Mouse (Mus musculus) hindbrain, embryonic 11.5 days (tissue): ENCODE measurements around the gene Hoxb3. TPM values are rescaled to one million over a fixed set of nuclear protein-coding genes. Genes with fewer than 3 reads are reported as not detected.
A peak's percentile ranks its signal among the peaks of the same experiment; 100 is the strongest.

Experiments used
- ATAC-seq: fragments of 200-750 bp; cut with Nextera tagmentation; 2 replicates; pipeline ENCODE4 v1.8.0; 2017; ENCODE audit warnings: mild to moderate bottlenecking, moderate TSS enrichment, moderate library complexity; ENCODE audit not compliant: low FRiP score
- DNase-seq: peaks from one replicate; pipeline ENCODE4 v3.0.0-alpha.2; 2015; ENCODE audit warnings: low spot score
- H3K27ac ChIP-seq: fragments of 300-500 bp; sonication (generic); 2 replicates; pipeline ENCODE4 v1.5.1; 2014; ENCODE audit warnings: mild to moderate bottlenecking, low read depth, low read length
- H3K27me3 ChIP-seq: fragments of 300-500 bp; sonication (generic); 2 replicates; pipeline ENCODE4 v1.6.1; 2014; ENCODE audit warnings: mild to moderate bottlenecking, low read length, moderate library complexity, mixed read lengths; ENCODE audit not compliant: control insufficient read depth, insufficient read depth
- H3K36me3 ChIP-seq: fragments of 300-500 bp; sonication (generic); 2 replicates; pipeline ENCODE4 v1.6.1; 2014; ENCODE audit warnings: mild to moderate bottlenecking, low read length, moderate library complexity, mixed read lengths; ENCODE audit not compliant: control insufficient read depth, insufficient read depth
- H3K4me1 ChIP-seq: fragments of 300-500 bp; sonication (generic); replicated peaks from 2 replicates; pipeline ENCODE4 v1.6.1; 2014; ENCODE audit warnings: low read length, mixed read lengths; ENCODE audit not compliant: control insufficient read depth, insufficient read depth
- H3K4me2 ChIP-seq: fragments of 300-500 bp; sonication (generic); replicated peaks from 2 replicates; pipeline ENCODE4 v1.6.1; 2014; ENCODE audit warnings: mild to moderate bottlenecking, low read depth, low read length
- H3K4me3 ChIP-seq: fragments of 300-500 bp; sonication (generic); 2 replicates; pipeline ENCODE4 v1.5.1; 2014; ENCODE audit warnings: low read depth, low read length
- H3K9ac ChIP-seq: fragments of 300-500 bp; sonication (generic); 2 replicates; pipeline ENCODE4 v1.6.1; 2014; ENCODE audit warnings: low read depth, low read length
- H3K9me3 ChIP-seq: fragments of 300-500 bp; sonication (generic); 2 replicates; pipeline ENCODE4 v1.6.1; 2016; ENCODE audit warnings: low read length; ENCODE audit not compliant: control insufficient read depth
- WGBS: fragments of 180-500 bp; shearing (Covaris S2); extraction: QIAGEN DNeasy Blood & Tissue Kit; methylation state at CpG from one replicate; pipeline ENCODE4 v1.1.7; 2014; 5-methylcytosine and 5-hydroxymethylcytosine counted together
- polyA plus RNA-seq: library from polyadenylated mRNA; unstranded; fragments of >200 nt; fragmentation: Nextera tagmentation; extraction: Ambion mirVana; gene quantifications from 2 replicates; pipeline ENCODE4 v1.2.1, GENCODE M21; 2014

Gene Hoxb3
- polyA plus RNA-seq, 1 experiment from 2014 or later = 13.1 TPM

GRCm38 (mm10) chr11:96354376-96354775, 31.2 kb downstream of the Hoxb3 start:
- H3K36me3 ChIP-seq = no peaks in the 10 kb centered on the region
- peaks cover 48% of the 10 kb centered on the region for H3K27me3 ChIP-seq
- under 1% methylated on average over 25 of the region's 25 CpGs for WGBS
- H3K27ac ChIP-seq = peak overlapping the region; percentile 98
- H3K4me1 ChIP-seq = peaks cover 5% of the 10 kb centered on the region; the same call in 1 of the 2 replicates
- peak; percentile 83 for DNase-seq
- no peaks in the 10 kb centered on the region for H3K9me3 ChIP-seq
- no peak for ATAC-seq
- H3K4me2 ChIP-seq = peak overlapping the region; percentile 63
- H3K9ac ChIP-seq = peak overlapping the region; percentile 98
- peak overlapping the region; percentile 72 for H3K4me3 ChIP-seq

- no peak for DNase-seq
- H3K36me3 ChIP-seq = no peaks in the 10 kb centered on the region
- H3K4me3 ChIP-seq = peak overlapping the region; percentile 72
- H3K9me3 ChIP-seq = no peaks in the 10 kb centered on the region
- ATAC-seq = no peak
- 3% methylated on average over 9 of the region's 9 CpGs for WGBS
- H3K27me3 ChIP-seq = peaks cover 45% of the 10 kb centered on the region
- peak overlapping the region; percentile 98 for H3K9ac ChIP-seq
- H3K27ac ChIP-seq = peak overlapping the region; percentile 98
- peaks cover 5% of the 10 kb centered on the region; the same call in 1 of the 2 replicates for H3K4me1 ChIP-seq
- H3K4me2 ChIP-seq = peak overlapping the region; percentile 63
These were observed 31.7 kb downstream of the Hoxb3 start for GRCm38 (mm10) chr11:96354801-96355311.

- peaks cover 55% of the 10 kb centered on the region for H3K27me3 ChIP-seq
- ATAC-seq (no peak), DNase-seq (no peak)
- no peaks in the 10 kb centered on the region for H3K9me3 ChIP-seq
- no peak overlapping the region for H3K27ac ChIP-seq
- no peak overlapping the region for H3K4me2 ChIP-seq
- WGBS = 2% methylated on average over 5 of the region's 5 CpGs
- H3K9ac ChIP-seq = no peak overlapping the region
- H3K36me3 ChIP-seq = no peaks in the 10 kb centered on the region
- no peak overlapping the region for H3K4me3 ChIP-seq
- H3K4me1 ChIP-seq = peaks cover 10% of the 10 kb centered on the region
These were observed 40.7 kb downstream of the Hoxb3 start for GRCm38 (mm10) chr11:96363807-96364206.

GRCm38 (mm10) chr11:96365441-96366091, 42.4 kb downstream of the Hoxb3 start, which contains the start of gene Hoxb1:
Gene Hoxb1, plus strand, starts transcription at chr11:96365752.
- Histone ChIP-seq H3K4me3 (peak within 1 kb of the TSS; percentile 33), H3K27ac (no peak within 1 kb of the TSS), H3K4me2 (peak within 1 kb of the TSS; percentile 40), H3K4me1 (peaks cover 10% of the 10 kb centered on the region), H3K36me3 (no peaks in the 10 kb centered on the region), H3K27me3 (peaks cover 69% of the 10 kb centered on the region), H3K9me3 (no peaks in the 10 kb centered on the region), H3K9ac (peak within 1 kb of the TSS; percentile 40; the same call in 1 of the 2 replicates)
- peak; percentile 65 for DNase-seq
- peak; percentile 69 for ATAC-seq
- 1% methylated on average over 26 of the region's 26 CpGs for WGBS

GRCm38 (mm10) chr11:96366092-96367041, 43.2 kb downstream of the Hoxb3 start:
- WGBS = under 1% methylated on average over 47 of the region's 47 CpGs
- Histone ChIP-seq H3K4me1 (peaks cover 10% of the 10 kb centered on the region), H3K36me3 (no peaks in the 10 kb centered on the region), H3K27ac (no peak overlapping the region), H3K9ac (peak overlapping the region; percentile 40; the same call in 1 of the 2 replicates), H3K4me3 (peak overlapping the region; percentile 33), H3K9me3 (no peaks in the 10 kb centered on the region), H3K4me2 (peak overlapping the region; percentile 40), H3K27me3 (peaks cover 75% of the 10 kb centered on the region)
- ATAC-seq (0 out of 2 replicates have a peak, but pooled peaks have one; percentile 30), DNase-seq (peak; percentile 51)

GRCm38 (mm10) chr11:96367141-96367540, 44.0 kb downstream of the Hoxb3 start:
- 17% methylated on average over 6 of the region's 6 CpGs for WGBS
- ATAC-seq (no peak), DNase-seq (peak; percentile 34)
- peaks cover 10% of the 10 kb centered on the region for H3K4me1 ChIP-seq
- no peaks in the 10 kb centered on the region for H3K36me3 ChIP-seq
- H3K9ac ChIP-seq = no peak overlapping the region
- no peak overlapping the region for H3K27ac ChIP-seq
- peaks cover 77% of the 10 kb centered on the region for H3K27me3 ChIP-seq
- no peaks in the 10 kb centered on the region for H3K9me3 ChIP-seq
- H3K4me3 ChIP-seq = peak overlapping the region; percentile 33
- H3K4me2 ChIP-seq = peak overlapping the region; percentile 40

GRCm38 (mm10) chr11:96368686-96369085, 45.6 kb downstream of the Hoxb3 start:
- Histone ChIP-seq H3K27ac (no peak overlapping the region), H3K27me3 (peaks cover 78% of the 10 kb centered on the region), H3K4me2 (no peak overlapping the region), H3K4me1 (peaks cover 10% of the 10 kb centered on the region), H3K9ac (no peak overlapping the region), H3K9me3 (no peaks in the 10 kb centered on the region), H3K36me3 (no peaks in the 10 kb centered on the region), H3K4me3 (no peak overlapping the region)
- 8% methylated on average over 5 of the region's 5 CpGs for WGBS
- no peak for DNase-seq
- no peak for ATAC-seq

- WGBS = 15% methylated on average over 7 of the region's 7 CpGs
- no peak for ATAC-seq
These were observed 46.0 kb downstream of the Hoxb3 start for GRCm38 (mm10) chr11:96369140-96369539.

More at GRCm38 (mm10) chr11:96369140-96369539, 46.0 kb downstream of the Hoxb3 start:
- H3K4me3 ChIP-seq = no peak overlapping the region
- no peaks in the 10 kb centered on the region for H3K36me3 ChIP-seq
- no peaks in the 10 kb centered on the region for H3K9me3 ChIP-seq
- H3K9ac ChIP-seq = no peak overlapping the region
- H3K27ac ChIP-seq = no peak overlapping the region
- no peak overlapping the region for H3K4me2 ChIP-seq
- H3K4me1 ChIP-seq = peaks cover 10% of the 10 kb centered on the region
- peaks cover 79% of the 10 kb centered on the region for H3K27me3 ChIP-seq
- no peak for DNase-seq
